Mouse (Mus musculus): Measurements from ENCODE around the gene Krt84.

GRCm38 (mm10) chr15:101558034-101558646, 25.5 kb upstream of the Krt84 start:
- TF ChIP-seq CTCF (IDR thresholded peaks at IDR 0.05; ENCODE audit: control insufficient read depth, insufficient read depth, insufficient replicate concordance, low read depth, low read length) (no peak), POLR2A (IDR thresholded peaks at IDR 0.05; ENCODE audit: control insufficient read depth, low read depth, low read length) (no peak)

Measured in testis, adult 2 months (tissue).